Mouse (Mus musculus) limb, embryonic 14.5 days (tissue): ENCODE data around the gene 1700029F12Rik. TPM values are rescaled to one million over a fixed set of nuclear protein-coding genes. Genes with fewer than 3 reads are reported as not detected.

Source experiments
- ATAC-seq: fragments of 200-750 bp; cut with Nextera tagmentation; 2 replicates; pipeline ENCODE4 v1.8.0; 2017; ENCODE audit warnings: low read depth, moderate number of reproducible peaks, moderate TSS enrichment; ENCODE audit not compliant: low FRiP score
- DNase-seq: peaks from one replicate; pipeline ENCODE4 v3.0.0-alpha.2; 2015; ENCODE audit warnings: low spot score
- H3K27ac ChIP-seq: fragments of 300-500 bp; sonication (generic); replicated peaks from 2 replicates; pipeline ENCODE4 v1.5.1; 2014; ENCODE audit warnings: low read depth, mild to moderate bottlenecking, low read length, moderate library complexity, mixed read lengths
- H3K27me3 ChIP-seq: fragments of 300-500 bp; sonication (generic); 2 replicates; pipeline ENCODE4 v1.6.1; 2014; ENCODE audit warnings: low read length, mixed read lengths; ENCODE audit not compliant: control insufficient read depth, insufficient read depth
- H3K36me3 ChIP-seq: fragments of 300-500 bp; sonication (generic); 2 replicates; pipeline ENCODE4 v1.6.1; 2014; ENCODE audit warnings: mild to moderate bottlenecking, low read length, moderate library complexity, mixed read lengths; ENCODE audit not compliant: control insufficient read depth, insufficient read depth
- H3K4me1 ChIP-seq: fragments of 300-500 bp; sonication (generic); 2 replicates; pipeline ENCODE4 v1.6.1; 2014; ENCODE audit warnings: antibody characterized with exemption, low read length, mixed read lengths; ENCODE audit not compliant: control insufficient read depth, insufficient read depth
- H3K4me2 ChIP-seq: fragments of 300-500 bp; sonication (generic); replicated peaks from 2 replicates; pipeline ENCODE4 v1.6.1; 2014; ENCODE audit warnings: low read depth, mild to moderate bottlenecking, low read length, moderate library complexity; ENCODE audit not compliant: severe bottlenecking
- H3K4me3 ChIP-seq: fragments of 300-500 bp; sonication (generic); replicated peaks from 2 replicates; pipeline ENCODE4 v1.5.1; 2014; ENCODE audit warnings: low read length
- H3K9ac ChIP-seq: fragments of 300-500 bp; sonication (generic); 2 replicates; pipeline ENCODE4 v1.6.1; 2014; ENCODE audit warnings: mild to moderate bottlenecking, low read depth, low read length, moderate library complexity; ENCODE audit not compliant: severe bottlenecking
- H3K9me3 ChIP-seq: fragments of 300-500 bp; sonication (generic); 2 replicates; pipeline ENCODE4 v1.6.1; 2016; ENCODE audit warnings: low read length; ENCODE audit not compliant: control insufficient read depth
- POLR2A ChIP-seq: fragments of 200-500 bp; IDR thresholded peaks from 2 replicates; pipeline ENCODE4 v1.8.0; 2012; ENCODE audit warnings: inconsistent platforms, mild to moderate bottlenecking, moderate library complexity, borderline replicate concordance; ENCODE audit not compliant: insufficient read depth, insufficient read length; ENCODE audit errors: extremely low read depth
- WGBS: fragments of 180-500 bp; shearing (Covaris S2); extraction: QIAGEN DNeasy Blood & Tissue Kit; methylation state at CpG from one replicate; pipeline ENCODE4 v1.1.7; 2014; 5-methylcytosine and 5-hydroxymethylcytosine counted together
- polyA plus RNA-seq, 2 experiments: library from polyadenylated mRNA; depleted of rRNA in 1 of 2; stranded (reverse) in 1 of 2; unstranded in 1 of 2; fragments of >200 nt; fragmentation: Nextera tagmentation in 1 of 2; extraction: Ambion mirVana in 1 of 2; gene quantifications; 2 replicates each; pipeline versions ENCODE4 v1.2.1 to v1.2.3; 2012 to 2014

Gene 1700029F12Rik
- polyA plus RNA-seq, 2 experiments: not detected

DNA sequence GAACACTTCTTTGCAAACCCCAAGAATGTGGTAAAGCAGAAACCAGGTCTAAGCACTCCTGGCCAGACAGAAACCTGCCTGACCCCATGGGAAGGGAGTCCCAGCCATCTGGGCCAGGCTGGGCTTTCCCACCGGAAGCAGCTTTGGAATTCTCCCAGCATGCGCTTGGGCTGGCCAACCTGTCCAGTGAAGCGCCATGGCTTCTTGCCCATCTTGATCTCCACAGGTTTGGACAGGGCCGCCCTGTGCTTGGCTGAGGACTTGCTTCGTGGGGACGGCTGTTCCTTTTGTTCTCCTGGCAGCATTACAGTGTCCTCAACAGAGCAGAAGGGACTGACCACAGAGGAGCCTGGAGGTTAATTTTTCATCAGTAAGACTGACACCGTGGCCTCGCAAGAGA lies 19.7 kb upstream of the 1700029F12Rik start:
- H3K4me3 ChIP-seq: no peak overlapping the region
- TF ChIP-seq POLR2A: no peak
- no peak overlapping the region for H3K9ac ChIP-seq
- no peaks in the 10 kb centered on the region for H3K36me3 ChIP-seq
- no peak overlapping the region for H3K27ac ChIP-seq
- DNase-seq (no peak), ATAC-seq (no peak)
- no peaks in the 10 kb centered on the region for H3K27me3 ChIP-seq
- no peaks in the 10 kb centered on the region for H3K4me1 ChIP-seq
- no peaks in the 10 kb centered on the region for H3K9me3 ChIP-seq
- no peak overlapping the region for H3K4me2 ChIP-seq
- 79% methylated on average over 8 of the region's 8 CpGs for WGBS

DNA sequence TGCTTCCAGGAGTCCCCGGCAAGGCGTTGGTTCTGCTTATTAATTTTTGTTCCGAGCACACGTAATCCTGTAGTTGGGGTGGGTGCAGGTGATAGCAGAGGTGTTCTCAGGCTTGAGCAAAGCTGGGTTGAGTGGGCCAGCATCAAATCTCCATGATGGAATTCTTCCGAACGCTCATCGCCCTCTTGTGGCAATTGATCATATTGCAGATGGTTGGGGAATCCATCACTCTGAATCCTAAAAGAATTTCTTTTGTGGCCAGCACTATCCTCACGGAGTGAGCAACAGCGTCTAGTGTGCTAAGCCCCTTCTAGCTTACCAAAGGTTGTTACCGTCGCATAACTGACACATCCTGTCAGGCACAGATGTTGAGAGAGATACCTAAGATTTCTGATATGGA lies 18.5 kb upstream of the 1700029F12Rik start:
- 15% methylated on average over 11 of the region's 11 CpGs for WGBS
- no peak overlapping the region for H3K4me2 ChIP-seq

DNA sequence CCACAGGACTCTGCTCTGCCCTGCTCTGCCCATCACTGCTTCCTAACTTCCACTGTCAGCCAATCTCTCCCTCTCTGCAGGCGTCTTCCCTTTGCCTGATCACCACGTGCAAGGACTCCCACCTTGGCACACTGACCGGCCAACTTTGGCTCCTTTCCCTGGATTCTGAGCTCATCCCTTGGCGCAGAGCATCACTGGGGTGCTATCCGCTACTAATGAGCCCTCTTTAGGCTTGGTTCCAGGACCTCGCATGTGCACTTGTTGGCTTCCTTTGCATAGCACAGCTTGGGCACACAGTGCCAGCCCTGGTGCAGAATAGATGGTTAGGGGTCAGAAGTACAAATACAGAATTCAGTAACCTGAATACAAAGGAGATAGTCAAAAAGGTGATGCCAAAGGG lies 17.0 kb upstream of the 1700029F12Rik start:
- no peak overlapping the region for H3K9ac ChIP-seq
- no peaks in the 10 kb centered on the region for H3K36me3 ChIP-seq
- H3K9me3 ChIP-seq: no peaks in the 10 kb centered on the region
- no peak overlapping the region for H3K27ac ChIP-seq
- H3K4me3 ChIP-seq: no peak overlapping the region
- 77% methylated on average over 6 of the region's 6 CpGs for WGBS
- H3K4me2 ChIP-seq: no peak overlapping the region
- H3K4me1 ChIP-seq: no peaks in the 10 kb centered on the region
- H3K27me3 ChIP-seq: no peaks in the 10 kb centered on the region
- TF ChIP-seq POLR2A: no peak
- no peak for DNase-seq
- no peak for ATAC-seq

More for the DNA sequence above, 18.5 kb upstream of the 1700029F12Rik start:
- H3K27ac ChIP-seq: no peak overlapping the region
- H3K4me3 ChIP-seq: no peak overlapping the region
- H3K9ac ChIP-seq: no peak overlapping the region
- no peak for TF ChIP-seq POLR2A
- no peaks in the 10 kb centered on the region for H3K36me3 ChIP-seq
- ATAC-seq (peak; percentile 34; the same call in 1 of the 2 replicates), DNase-seq (peak; percentile 83)
- H3K4me1 ChIP-seq: no peaks in the 10 kb centered on the region
- no peaks in the 10 kb centered on the region for H3K9me3 ChIP-seq
- no peaks in the 10 kb centered on the region for H3K27me3 ChIP-seq

DNA sequence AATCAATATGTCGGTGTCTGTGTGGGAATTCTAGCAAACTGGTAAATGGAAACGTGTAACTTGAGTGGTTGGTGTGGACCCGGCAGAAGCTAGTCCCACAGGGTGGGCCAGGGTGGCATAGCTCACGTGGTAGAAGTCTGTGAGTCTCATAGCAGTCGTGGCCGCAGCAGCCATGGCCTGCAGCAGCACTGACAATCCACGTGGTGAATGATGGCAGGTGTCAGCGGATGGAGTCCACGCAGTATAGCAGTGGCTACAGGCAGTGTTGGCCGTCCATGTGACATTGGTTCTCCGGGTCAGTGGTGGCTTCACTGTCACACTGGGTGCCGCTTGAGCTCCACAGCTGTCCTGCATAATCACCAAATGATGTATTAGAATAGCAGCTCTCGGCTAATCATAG lies 4.1 kb downstream of the 1700029F12Rik start:
- no peak for ATAC-seq

DNA sequence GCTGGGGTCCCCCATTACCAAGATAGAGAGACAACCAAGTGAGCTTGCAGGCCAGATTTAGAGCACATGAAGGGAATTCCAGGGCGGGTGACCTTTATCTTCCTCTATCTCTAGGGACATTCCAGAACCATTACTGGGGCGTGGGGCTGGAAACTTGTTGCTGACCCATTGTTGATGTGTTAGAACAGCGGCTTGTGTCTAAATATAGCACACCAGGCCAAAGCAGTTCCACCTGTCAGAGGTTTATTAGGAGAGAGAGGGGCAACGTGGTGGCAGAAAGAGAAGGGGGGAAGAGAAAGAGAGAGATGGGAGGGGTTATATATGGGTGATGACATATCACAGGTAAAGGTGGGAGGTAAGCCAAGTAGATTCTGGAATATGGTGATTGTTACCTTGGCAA lies 12.3 kb downstream of the 1700029F12Rik start:
- Histone ChIP-seq H3K27me3 (no peaks in the 10 kb centered on the region), H3K4me1 (no peaks in the 10 kb centered on the region), H3K4me2 (no peak overlapping the region), H3K27ac (no peak overlapping the region), H3K4me3 (no peak overlapping the region), H3K9ac (no peak overlapping the region), H3K36me3 (no peaks in the 10 kb centered on the region), H3K9me3 (no peaks in the 10 kb centered on the region)
- no peak for TF ChIP-seq POLR2A
- WGBS: 53% methylated on average over 4 of the region's 4 CpGs
- DNase-seq (no peak), ATAC-seq (no peak)

More for the DNA sequence above, 4.1 kb downstream of the 1700029F12Rik start:
- no peaks in the 10 kb centered on the region for H3K9me3 ChIP-seq
- H3K27ac ChIP-seq: no peak overlapping the region
- DNase-seq: no peak
- TF ChIP-seq POLR2A: no peak
- H3K4me2 ChIP-seq: no peak overlapping the region
- no peaks in the 10 kb centered on the region for H3K36me3 ChIP-seq
- H3K4me1 ChIP-seq: no peaks in the 10 kb centered on the region
- H3K27me3 ChIP-seq: no peaks in the 10 kb centered on the region
- WGBS: 86% methylated on average over 13 of the region's 13 CpGs
- H3K9ac ChIP-seq: no peak overlapping the region
- H3K4me3 ChIP-seq: no peak overlapping the region

DNA sequence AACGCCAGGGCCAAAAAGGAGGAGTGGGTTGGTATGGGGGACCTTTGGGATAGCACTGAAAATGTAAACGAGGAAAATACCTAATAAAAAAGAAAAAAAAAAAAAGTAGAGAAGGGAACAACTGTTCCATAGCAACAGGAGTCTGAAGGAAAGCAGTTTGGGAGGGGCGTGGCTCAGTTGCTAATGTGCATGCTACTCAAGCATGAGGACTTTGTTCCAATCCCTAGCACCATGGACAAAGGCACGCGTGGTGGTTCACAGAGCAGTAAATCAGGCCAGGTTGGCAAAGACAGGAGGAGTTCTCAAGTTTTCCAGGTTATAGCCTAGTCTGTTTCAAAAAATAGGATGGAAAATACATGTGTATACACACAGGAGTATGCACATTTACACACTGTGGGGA lies 14.0 kb downstream of the 1700029F12Rik start:
- H3K4me3 ChIP-seq: no peak overlapping the region
- H3K36me3 ChIP-seq: no peaks in the 10 kb centered on the region
- no peaks in the 10 kb centered on the region for H3K27me3 ChIP-seq
- TF ChIP-seq POLR2A: no peak
- H3K9me3 ChIP-seq: no peaks in the 10 kb centered on the region
- ATAC-seq (no peak), DNase-seq (no peak)
- no peak overlapping the region for H3K9ac ChIP-seq
- H3K4me1 ChIP-seq: no peaks in the 10 kb centered on the region
- no peak overlapping the region for H3K27ac ChIP-seq
- 72% methylated on average over 5 of the region's 5 CpGs for WGBS
- H3K4me2 ChIP-seq: no peak overlapping the region
